Mouse (Mus musculus) B cell, adult 2 months (primary cell): ENCODE measurements around the gene Olfr1168.
"Not testable (repeated sequence)": the region's sequence is repeated elsewhere in the genome, so short reads cannot be mapped to it uniquely, and the experiment has no call there.

ENCODE experiments used
- DNase-seq, 2 experiments: peaks; one replicate each; pipeline ENCODE4 v3.0.0; 2022

Olfr1168 gene

GRCm38 (mm10) chr2:88181580-88181979, at the start of gene Olfr1168:
Gene Olfr1168, plus strand, starts transcription at chr2:88181880.
- DNase-seq = no peak

GRCm38 (mm10) chr2:88155093-88155492, 26.6 kb upstream of the Olfr1168 start, which contains the start of gene Olfr1167:
Gene Olfr1167, minus strand, starts transcription at chr2:88155193.
- DNase-seq = not testable (repeated sequence)

DNA sequence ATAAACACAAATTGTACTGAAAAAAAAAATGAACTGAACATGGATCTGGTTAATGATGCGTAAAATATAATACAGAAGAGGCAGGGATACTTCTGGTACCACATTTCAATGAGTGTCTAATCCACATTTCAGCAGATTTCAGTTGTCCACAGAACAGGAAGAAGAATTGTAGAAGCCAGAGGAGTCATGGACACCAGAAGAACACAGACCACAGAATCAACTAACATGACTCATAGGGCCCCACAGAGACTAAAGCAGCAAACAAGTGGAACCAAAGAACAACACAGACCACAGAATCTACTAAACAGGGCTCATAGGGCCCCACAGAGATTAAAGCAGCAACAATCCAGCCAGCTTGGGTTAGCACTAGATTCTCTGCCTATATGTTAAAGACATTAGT, 39.1 kb downstream of the Olfr1168 start:
- no peak for DNase-seq

- no peak for DNase-seq
Observed at GRCm38 (mm10) chr2:88228234-88228633, 46.6 kb downstream of the Olfr1168 start, which contains the start of gene Olfr1170. Gene Olfr1170, minus strand, starts transcription at chr2:88228334.
